Mouse (Mus musculus): ENCODE measurements around the gene Tsnaxip1. TPM values are rescaled to one million over a fixed set of nuclear protein-coding genes. Genes with fewer than 3 reads are reported as not detected.
A peak's percentile ranks its signal among the peaks of the same experiment; 100 is the strongest.

Tsnaxip1 gene
- total RNA-seq, 2 experiments from 2014 or later = not detected

DNA sequence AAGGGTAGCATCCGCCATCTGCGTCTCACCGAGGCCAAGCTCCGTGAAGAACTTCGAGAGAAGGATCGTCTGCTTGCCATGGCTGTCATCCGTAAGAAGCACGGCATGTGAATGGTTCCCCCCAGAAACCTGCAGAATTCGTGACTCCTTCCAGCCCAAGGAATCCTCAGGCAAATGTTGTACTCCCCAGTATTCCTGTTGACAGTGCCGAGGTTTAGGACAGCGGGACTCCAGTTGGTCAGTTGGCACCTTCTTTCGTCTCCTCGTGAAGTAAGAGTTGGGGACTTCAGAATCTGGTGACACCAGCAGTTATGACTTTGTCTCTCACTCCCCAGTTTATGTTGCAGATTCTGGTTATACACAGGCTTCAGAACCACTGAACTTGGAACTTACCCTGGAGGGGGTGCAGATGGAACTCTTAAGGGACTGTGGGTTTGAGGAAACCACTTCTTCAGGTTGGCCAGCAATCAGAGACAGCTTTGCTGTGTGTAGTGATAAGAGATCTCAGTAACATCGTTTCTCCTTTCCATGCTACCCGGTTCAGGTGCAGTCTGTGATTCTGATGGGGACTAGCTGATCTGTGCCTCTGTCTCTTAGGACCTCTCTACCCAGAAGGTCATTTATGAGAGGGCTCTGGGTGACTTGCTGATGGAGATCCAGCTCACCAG, 28.8 kb downstream of the Tsnaxip1 start:
- ATAC-seq (replicated peaks; ENCODE audit: low FRiP score, low TSS enrichment, poor library complexity, severe bottlenecking) = no peak

DNA sequence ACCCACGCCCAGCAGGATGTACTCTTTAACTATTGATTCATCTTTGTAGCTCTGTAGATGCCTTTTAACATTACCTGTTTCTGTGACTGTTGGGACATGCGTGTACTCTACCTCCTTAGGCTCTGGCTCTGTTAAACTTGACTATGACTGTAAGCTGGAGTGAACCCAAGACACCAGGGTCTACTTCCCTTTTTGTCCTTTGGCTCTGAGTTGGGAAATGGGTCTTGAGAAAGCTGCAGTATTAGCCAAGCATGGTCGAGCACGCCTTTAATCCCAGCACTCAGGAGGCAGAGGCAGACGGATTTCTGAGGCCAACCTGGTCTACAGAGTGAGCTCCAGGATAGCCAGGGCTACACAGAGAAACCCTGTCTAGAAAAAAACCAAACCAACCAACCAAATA, 31.0 kb downstream of the Tsnaxip1 start:
- no peak for ATAC-seq (replicated peaks; ENCODE audit: low FRiP score, low TSS enrichment, poor library complexity, severe bottlenecking)

DNA sequence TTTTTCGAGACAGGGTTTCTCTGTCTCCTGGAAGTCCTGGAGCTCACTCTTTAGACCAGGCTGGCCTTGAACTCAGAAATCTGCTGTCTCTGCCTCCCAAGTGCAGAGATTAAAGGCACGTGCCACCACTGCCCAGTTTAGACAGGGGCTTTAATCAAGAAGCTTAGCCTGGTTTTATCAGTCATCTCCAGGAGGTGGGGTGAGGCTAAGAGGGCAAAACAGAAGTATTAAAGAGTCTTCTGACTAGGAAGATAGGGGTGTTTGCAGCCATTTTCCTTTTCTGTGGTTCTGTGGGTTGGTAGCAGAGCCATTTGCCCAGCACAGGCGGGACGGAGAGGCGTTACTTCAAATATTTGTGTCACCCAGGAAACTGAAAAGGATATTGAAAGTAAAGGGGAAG, 31.8 kb downstream of the Tsnaxip1 start:
- ATAC-seq (replicated peaks; ENCODE audit: low FRiP score, low TSS enrichment, poor library complexity, severe bottlenecking) = peak; percentile 32

DNA sequence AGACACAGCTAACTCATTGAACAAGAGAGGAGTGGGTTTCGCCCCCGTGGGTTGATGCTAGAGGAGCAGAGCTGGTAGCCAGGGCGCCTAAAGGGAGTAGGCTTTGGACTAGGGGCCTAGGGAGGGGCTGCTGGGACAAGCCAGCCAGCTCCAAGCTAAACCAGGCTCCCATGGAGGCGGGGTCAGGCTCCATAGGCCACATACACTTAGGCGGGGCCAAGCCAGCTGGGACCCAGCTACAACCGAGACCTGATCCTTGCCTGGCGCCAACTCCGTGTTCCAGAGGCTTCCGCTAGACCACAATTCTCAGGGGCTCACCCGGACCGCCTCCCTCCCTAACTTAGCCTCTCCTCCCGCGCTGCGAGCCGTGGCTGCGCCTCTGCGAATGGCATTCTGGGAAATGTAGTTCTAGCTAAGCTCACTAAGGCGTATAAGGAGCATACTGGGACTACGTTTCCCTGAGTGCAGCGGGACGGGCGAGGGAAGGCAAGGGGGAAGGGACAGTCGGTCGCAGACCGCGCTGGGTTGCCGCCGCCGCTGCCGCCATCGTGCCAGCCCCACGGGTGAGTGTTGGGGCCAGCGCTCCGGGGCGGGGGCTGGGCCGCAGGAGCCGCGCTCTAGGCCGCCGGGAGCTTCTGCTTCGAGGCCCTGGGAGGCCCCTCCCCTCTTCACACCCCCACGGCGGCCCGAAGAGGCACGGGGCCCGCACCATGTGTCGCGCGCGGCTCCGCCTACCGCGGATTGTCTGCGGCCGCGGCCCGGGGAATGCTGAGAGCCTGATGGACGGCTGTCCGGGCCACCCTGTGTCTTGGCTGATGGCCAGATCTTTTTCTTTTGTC, 32.8 kb downstream of the Tsnaxip1 start, which contains the start of gene Nutf2:
TSS of gene Nutf2 (plus strand) at position 438 of the 839 bp plus-strand sequence.
- ATAC-seq (replicated peaks; ENCODE audit: low FRiP score, low TSS enrichment, poor library complexity, severe bottlenecking) = peak; percentile 91

DNA sequence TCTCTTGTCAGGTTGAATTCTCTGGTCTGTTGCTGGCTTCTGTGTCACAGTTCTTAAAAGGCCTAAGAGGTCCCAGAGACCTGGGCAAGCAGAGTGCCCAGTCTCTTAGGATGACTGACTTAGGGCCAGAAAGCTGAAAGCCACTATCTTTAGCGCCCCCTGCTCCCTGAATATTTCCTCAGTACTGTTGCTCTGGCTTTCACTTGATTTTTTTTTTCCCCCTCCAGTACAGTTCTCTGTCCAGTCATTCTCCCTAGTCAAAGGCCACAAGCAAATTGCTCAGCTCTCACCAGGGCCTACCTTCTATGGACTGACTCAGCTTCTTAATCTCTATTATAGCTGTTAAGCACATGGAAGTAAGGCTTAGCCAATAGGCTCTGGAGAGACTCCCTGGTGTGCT, 34.4 kb downstream of the Tsnaxip1 start:
- no peak for ATAC-seq (replicated peaks; ENCODE audit: low FRiP score, low TSS enrichment, poor library complexity, severe bottlenecking)

DNA sequence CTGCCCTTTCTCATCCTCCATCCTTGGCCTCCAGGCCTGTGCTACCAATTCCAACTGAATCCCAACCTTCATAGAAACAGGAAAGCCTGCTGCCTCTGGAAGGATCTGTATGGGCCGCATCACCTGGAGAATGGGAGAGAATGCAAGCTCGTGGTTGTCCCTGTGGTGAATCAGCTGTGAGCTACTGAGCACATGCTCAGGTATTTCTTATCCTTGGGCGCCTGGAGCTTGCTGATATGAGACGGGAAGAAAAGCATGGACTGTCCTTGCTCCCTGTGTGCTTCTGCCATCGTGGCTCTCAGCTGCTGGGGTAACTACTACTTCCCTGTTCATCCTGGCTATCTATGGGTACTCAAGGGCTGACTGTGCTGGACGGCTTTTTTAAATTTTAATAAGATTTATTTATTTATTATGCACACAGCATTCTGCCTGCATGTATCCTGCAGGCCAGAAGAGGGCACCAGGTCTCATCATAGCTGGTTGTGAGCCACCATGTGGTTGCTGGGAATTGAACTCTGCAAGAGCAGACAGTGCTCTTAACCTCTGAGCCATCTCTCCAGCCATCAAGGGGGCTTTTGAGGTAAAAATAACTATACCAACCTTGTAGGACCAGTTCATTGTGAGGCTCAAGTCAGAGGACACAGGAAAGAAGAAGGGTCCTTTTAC, 39.0 kb downstream of the Tsnaxip1 start:
- ATAC-seq (replicated peaks; ENCODE audit: low FRiP score, low TSS enrichment, poor library complexity, severe bottlenecking) = no peak

DNA sequence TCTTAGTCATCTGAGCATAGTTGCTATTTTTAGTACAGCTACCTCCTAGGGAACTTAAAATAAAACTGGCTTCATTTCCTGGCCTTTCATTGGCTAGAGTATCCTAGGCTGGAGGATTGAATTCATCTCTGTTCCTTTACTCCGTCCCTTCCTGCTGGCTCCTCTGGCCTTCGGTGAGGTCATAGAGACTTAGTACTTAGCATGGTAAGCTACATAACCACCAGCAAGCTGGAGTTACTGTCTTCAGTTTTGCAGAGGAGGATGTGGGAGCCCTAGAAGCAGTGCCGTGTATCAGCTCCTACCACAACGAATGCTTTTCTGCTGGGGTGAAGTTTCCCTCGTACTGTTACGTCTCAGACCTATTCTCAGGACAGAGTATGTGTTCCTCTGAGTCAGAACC, 46.8 kb downstream of the Tsnaxip1 start:
- no peak for ATAC-seq (replicated peaks; ENCODE audit: low FRiP score, low TSS enrichment, poor library complexity, severe bottlenecking)

DNA sequence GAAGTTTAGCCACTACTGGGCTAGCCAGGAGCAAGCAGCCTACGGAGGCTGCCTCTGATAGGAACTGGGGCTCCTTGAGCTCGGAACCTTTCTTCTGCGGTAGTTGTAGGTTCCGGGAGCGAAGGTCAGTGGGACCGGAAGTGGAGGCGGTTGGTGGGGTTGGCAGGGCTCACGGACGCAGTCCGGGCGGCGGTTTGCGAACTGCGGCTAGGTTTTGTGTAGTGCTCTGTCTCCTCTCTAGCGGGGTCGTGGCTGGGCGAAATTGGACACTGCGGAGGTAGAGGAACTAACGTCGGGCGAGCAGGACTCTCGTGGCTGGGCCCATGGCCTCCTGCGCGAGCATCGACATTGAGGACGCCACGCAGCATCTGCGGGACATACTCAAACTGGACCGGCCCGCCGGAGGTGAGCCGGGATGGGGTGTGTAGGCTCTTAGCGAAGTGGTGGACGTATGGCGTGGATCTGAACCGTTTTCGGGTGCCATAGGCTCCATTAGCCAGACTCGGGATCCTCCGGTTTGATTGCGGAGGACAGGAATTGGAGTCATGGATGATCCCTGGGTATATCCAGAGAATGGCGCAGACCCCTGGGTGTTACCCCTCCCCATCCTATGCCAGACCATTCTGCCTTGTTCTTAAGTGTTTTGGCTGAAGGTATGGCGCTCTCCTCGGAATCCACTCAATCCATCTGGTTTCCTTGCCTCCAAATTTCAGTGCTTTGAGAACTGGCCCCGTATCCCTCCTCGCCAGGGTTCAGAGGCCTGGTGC, 53.4 kb downstream of the Tsnaxip1 start, which contains the start of gene Edc4:
TSS of gene Edc4 (plus strand) at position 128 of the 767 bp plus-strand sequence.
- ATAC-seq (replicated peaks; ENCODE audit: low FRiP score, low TSS enrichment, poor library complexity, severe bottlenecking) = peak; percentile 91

DNA sequence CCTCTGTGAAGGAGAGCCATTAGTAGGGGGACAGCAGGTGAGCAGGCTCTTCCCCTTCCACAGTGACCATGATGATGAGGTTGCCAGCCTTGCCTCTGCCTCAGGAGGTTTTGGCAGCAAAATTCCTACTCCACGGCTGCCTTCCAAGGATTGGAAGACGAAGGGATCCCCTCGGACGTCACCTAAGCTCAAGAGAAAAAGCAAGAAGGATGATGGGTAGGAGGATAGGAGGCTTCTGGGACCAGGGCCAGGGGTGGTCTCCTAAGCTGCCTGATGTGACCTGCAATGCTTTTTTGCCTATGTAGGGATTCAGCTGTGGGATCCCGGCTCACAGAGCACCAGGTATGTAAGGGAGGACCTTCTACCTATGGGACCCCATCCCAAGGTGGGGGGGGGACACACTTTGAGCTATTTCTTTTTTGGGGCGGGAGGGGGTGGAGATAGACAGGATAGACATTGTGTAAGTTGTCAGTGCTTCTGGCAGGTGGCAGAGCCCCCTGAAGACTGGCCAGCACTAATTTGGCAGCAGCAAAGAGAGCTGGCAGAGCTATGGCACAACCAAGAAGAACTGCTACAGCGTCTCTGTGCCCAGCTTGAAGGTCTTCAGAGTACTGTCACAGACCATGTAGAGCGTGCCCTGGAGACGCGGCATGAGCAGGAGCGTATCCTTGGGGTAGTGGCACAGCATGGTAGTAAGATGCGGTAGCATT, 62.4 kb downstream of the Tsnaxip1 start:
- no peak for ATAC-seq (replicated peaks; ENCODE audit: low FRiP score, low TSS enrichment, poor library complexity, severe bottlenecking)

DNA sequence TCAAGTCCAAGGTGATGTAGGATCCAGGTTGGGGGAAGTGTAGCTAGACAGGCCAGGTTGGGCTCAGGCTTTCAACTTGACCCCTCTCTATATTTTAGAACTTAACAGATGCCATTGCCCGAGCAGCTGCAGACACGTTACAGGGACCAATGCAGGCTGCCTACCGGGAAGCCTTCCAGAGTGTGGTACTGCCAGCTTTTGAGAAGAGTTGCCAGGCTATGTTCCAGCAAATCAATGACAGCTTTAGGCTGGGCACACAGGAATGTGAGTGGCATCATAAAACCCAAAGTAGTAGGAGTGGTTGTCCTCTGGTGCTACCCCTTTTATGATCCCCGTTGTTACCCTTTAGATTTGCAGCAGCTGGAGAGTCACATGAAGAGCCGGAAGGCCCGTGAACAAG, 63.3 kb downstream of the Tsnaxip1 start:
- no peak for ATAC-seq (replicated peaks; ENCODE audit: low FRiP score, low TSS enrichment, poor library complexity, severe bottlenecking)

DNA sequence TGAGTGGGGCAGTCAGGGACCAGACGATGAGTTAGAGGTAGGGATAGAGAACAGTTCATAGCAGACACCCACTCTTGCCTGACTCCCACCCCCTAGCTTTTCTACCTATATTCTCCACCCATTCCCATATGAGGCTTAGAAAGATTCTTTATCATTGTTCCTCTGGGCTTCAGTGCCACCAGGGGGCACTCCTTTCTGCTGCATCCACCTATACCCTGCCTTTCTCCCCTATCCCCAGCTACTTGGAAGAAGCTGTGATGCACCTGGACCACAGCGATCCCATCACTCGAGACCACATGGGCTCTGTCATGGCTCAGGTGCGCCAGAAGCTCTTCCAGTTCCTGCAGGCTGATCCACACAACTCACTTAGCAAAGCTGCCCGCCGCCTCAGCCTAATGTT, 64.9 kb downstream of the Tsnaxip1 start:
- 0 out of 2 replicates have a peak, but pooled peaks have one; percentile 21 for ATAC-seq (replicated peaks; ENCODE audit: low FRiP score, low TSS enrichment, poor library complexity, severe bottlenecking)

DNA sequence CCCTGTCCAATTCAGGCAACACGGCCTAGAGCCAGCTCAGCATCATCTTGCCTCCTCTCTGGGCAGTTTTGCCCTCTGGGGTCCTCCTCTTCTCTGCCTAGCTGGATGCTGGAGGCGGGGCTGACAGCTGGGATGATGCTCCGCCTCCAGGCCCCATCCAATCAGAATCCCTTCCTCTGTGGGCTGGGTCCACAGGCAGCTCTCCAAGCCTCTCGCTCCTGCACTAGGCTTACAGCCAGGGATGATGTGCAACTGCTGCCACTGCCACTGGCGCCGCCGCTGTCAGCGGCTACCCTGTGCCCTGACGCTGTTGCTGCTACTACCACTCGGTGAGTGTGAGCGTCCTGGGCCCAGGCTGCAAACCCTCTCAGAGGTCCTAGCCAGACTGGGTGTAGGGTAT, 65.8 kb downstream of the Tsnaxip1 start, which contains the start of gene Nrn1l:
TSS of gene Nrn1l (plus strand) at position 229 of the 400 bp plus-strand sequence.
- peak; percentile 66 for ATAC-seq (replicated peaks; ENCODE audit: low FRiP score, low TSS enrichment, poor library complexity, severe bottlenecking)

Other genes starting within 250 kb of the Tsnaxip1 start
- 148 and 206 TPM in 2 replicates for gene Ripor1, start 222.5 kb upstream of the Tsnaxip1 start, total RNA-seq (2014; fragmentation: Nextera tagmentation)
- gene Ripor1, start 222.5 kb upstream of the Tsnaxip1 start, total RNA-seq (2017) = 16.7 and 20.6 TPM in 2 replicates
- gene Ctcf, start 191.2 kb upstream of the Tsnaxip1 start, total RNA-seq (2014; fragmentation: Nextera tagmentation) = 96.1 and 112 TPM in 2 replicates
- gene Ctcf, start 191.2 kb upstream of the Tsnaxip1 start, total RNA-seq (2017) = 113 and 160 TPM in 2 replicates
- gene Agrp, start 190.3 kb upstream of the Tsnaxip1 start, total RNA-seq (2014; fragmentation: Nextera tagmentation) = not detected in 2 replicates
- gene Agrp, start 190.3 kb upstream of the Tsnaxip1 start, total RNA-seq (2017) = not detected in 2 replicates
- 5.7 and 7.1 TPM in 2 replicates for gene Carmil2, start 141.5 kb upstream of the Tsnaxip1 start, total RNA-seq (2014; fragmentation: Nextera tagmentation)
- 1.1 and 2.7 TPM in 2 replicates for gene Carmil2, start 141.5 kb upstream of the Tsnaxip1 start, total RNA-seq (2017)
- 60.3 and 83.6 TPM in 2 replicates for gene Acd, start 126.6 kb upstream of the Tsnaxip1 start, total RNA-seq (2014; fragmentation: Nextera tagmentation)
- gene Acd, start 126.6 kb upstream of the Tsnaxip1 start, total RNA-seq (2017) = 20.6 and 46.8 TPM in 2 replicates
- 9.1 and 16.5 TPM in 2 replicates for gene Pard6a, start 126.6 kb upstream of the Tsnaxip1 start, total RNA-seq (2014; fragmentation: Nextera tagmentation)
- gene Pard6a, start 126.6 kb upstream of the Tsnaxip1 start, total RNA-seq (2017) = 2.6 and 13.0 TPM in 2 replicates
- gene 4933405L10Rik, start 120.1 kb upstream of the Tsnaxip1 start, total RNA-seq (2014; fragmentation: Nextera tagmentation) = not detected in 2 replicates
- gene 4933405L10Rik, start 120.1 kb upstream of the Tsnaxip1 start, total RNA-seq (2017) = not detected in 2 replicates
- gene Enkd1, start 119.5 kb upstream of the Tsnaxip1 start, total RNA-seq (2014; fragmentation: Nextera tagmentation) = 15.8 and 25.4 TPM in 2 replicates
- 7.4 and 9.9 TPM in 2 replicates for gene Enkd1, start 119.5 kb upstream of the Tsnaxip1 start, total RNA-seq (2017)
- 2.3 and 2.7 TPM in 2 replicates for gene Gfod2, start 69.1 kb upstream of the Tsnaxip1 start, total RNA-seq (2014; fragmentation: Nextera tagmentation)
- gene Gfod2, start 69.1 kb upstream of the Tsnaxip1 start, total RNA-seq (2017) = 3.1 and 9.8 TPM in 2 replicates
- gene Ranbp10, start 381 bp upstream of the Tsnaxip1 start, total RNA-seq (2014; fragmentation: Nextera tagmentation) = 34.9 and 36.4 TPM in 2 replicates
- gene Ranbp10, start 381 bp upstream of the Tsnaxip1 start, total RNA-seq (2017) = 8.3 and 16.0 TPM in 2 replicates
- 32.0 and 47.6 TPM in 2 replicates for gene Cenpt, start 25.5 kb downstream of the Tsnaxip1 start, total RNA-seq (2014; fragmentation: Nextera tagmentation)
- 14.2 and 20.0 TPM in 2 replicates for gene Cenpt, start 25.5 kb downstream of the Tsnaxip1 start, total RNA-seq (2017)
- 24.4 and 27.1 TPM in 2 replicates for gene Thap11, start 27.4 kb downstream of the Tsnaxip1 start, total RNA-seq (2014; fragmentation: Nextera tagmentation)
- 18.5 and 33.4 TPM in 2 replicates for gene Thap11, start 27.4 kb downstream of the Tsnaxip1 start, total RNA-seq (2017)
- 174 and 237 TPM in 2 replicates for gene Nutf2, start 32.8 kb downstream of the Tsnaxip1 start, total RNA-seq (2014; fragmentation: Nextera tagmentation)
- 29.3 and 101 TPM in 2 replicates for gene Nutf2, start 32.8 kb downstream of the Tsnaxip1 start, total RNA-seq (2017)
- gene Edc4, start 53.1 kb downstream of the Tsnaxip1 start, total RNA-seq (2014; fragmentation: Nextera tagmentation) = 45.9 and 46.3 TPM in 2 replicates
- gene Edc4, start 53.1 kb downstream of the Tsnaxip1 start, total RNA-seq (2017) = 25.9 and 38.4 TPM in 2 replicates
- gene Nrn1l, start 65.8 kb downstream of the Tsnaxip1 start, total RNA-seq (2014; fragmentation: Nextera tagmentation) = 2.0 and 3.3 TPM in 2 replicates
- not detected in 2 replicates for gene Nrn1l, start 65.8 kb downstream of the Tsnaxip1 start, total RNA-seq (2017)
- gene Pskh1, start 72.7 kb downstream of the Tsnaxip1 start, total RNA-seq (2014; fragmentation: Nextera tagmentation) = 16.8 and 17.5 TPM in 2 replicates
- gene Pskh1, start 72.7 kb downstream of the Tsnaxip1 start, total RNA-seq (2017) = 15.4 and 17.3 TPM in 2 replicates
- gene Ctrl, start 106.1 kb downstream of the Tsnaxip1 start, total RNA-seq (2014; fragmentation: Nextera tagmentation) = 1.6 TPM in 1 of 2 replicates, not detected in the other
- not detected in 2 replicates for gene Ctrl, start 106.1 kb downstream of the Tsnaxip1 start, total RNA-seq (2017)
- 93.9 and 150 TPM in 2 replicates for gene Psmb10, start 110.7 kb downstream of the Tsnaxip1 start, total RNA-seq (2014; fragmentation: Nextera tagmentation)
- gene Psmb10, start 110.7 kb downstream of the Tsnaxip1 start, total RNA-seq (2017) = 29.5 and 38.9 TPM in 2 replicates
- gene Lcat, start 115.7 kb downstream of the Tsnaxip1 start, total RNA-seq (2014; fragmentation: Nextera tagmentation) = 3.7 and 4.6 TPM in 2 replicates
- 1.5 TPM in 1 of 2 replicates, not detected in the other for gene Lcat, start 115.7 kb downstream of the Tsnaxip1 start, total RNA-seq (2017)
- gene Slc12a4, start 138.4 kb downstream of the Tsnaxip1 start, total RNA-seq (2014; fragmentation: Nextera tagmentation) = 11.4 and 14.2 TPM in 2 replicates
- 4.7 and 10.5 TPM in 2 replicates for gene Slc12a4, start 138.4 kb downstream of the Tsnaxip1 start, total RNA-seq (2017)
- gene Dpep3, start 151.7 kb downstream of the Tsnaxip1 start, total RNA-seq (2014; fragmentation: Nextera tagmentation) = not detected in 2 replicates
- gene Dpep3, start 151.7 kb downstream of the Tsnaxip1 start, total RNA-seq (2017) = not detected in 2 replicates
- gene Dus2, start 163.6 kb downstream of the Tsnaxip1 start, total RNA-seq (2014; fragmentation: Nextera tagmentation) = 23.0 and 28.9 TPM in 2 replicates
- 13.8 and 22.5 TPM in 2 replicates for gene Dus2, start 163.6 kb downstream of the Tsnaxip1 start, total RNA-seq (2017)
- gene Dpep2nb, start 178.2 kb downstream of the Tsnaxip1 start, total RNA-seq (2014; fragmentation: Nextera tagmentation) = not detected in 2 replicates
- gene Dpep2nb, start 178.2 kb downstream of the Tsnaxip1 start, total RNA-seq (2017) = not detected in 2 replicates
- 11.6 and 18.3 TPM in 2 replicates for gene Ddx28, start 184.2 kb downstream of the Tsnaxip1 start, total RNA-seq (2014; fragmentation: Nextera tagmentation)
- 11.8 and 14.4 TPM in 2 replicates for gene Ddx28, start 184.2 kb downstream of the Tsnaxip1 start, total RNA-seq (2017)
- gene Nfatc3, start 231.1 kb downstream of the Tsnaxip1 start, total RNA-seq (2014; fragmentation: Nextera tagmentation) = 102 and 103 TPM in 2 replicates
- 35.0 and 35.3 TPM in 2 replicates for gene Nfatc3, start 231.1 kb downstream of the Tsnaxip1 start, total RNA-seq (2017)